Mouse (Mus musculus) lung, postnatal 25 days (tissue): ENCODE data around the gene Snd1.

Experiments
- DNase-seq: peaks from one replicate; pipeline ENCODE4 v3.0.0; 2022; ENCODE audit warnings: low spot score

Gene Snd1

DNA sequence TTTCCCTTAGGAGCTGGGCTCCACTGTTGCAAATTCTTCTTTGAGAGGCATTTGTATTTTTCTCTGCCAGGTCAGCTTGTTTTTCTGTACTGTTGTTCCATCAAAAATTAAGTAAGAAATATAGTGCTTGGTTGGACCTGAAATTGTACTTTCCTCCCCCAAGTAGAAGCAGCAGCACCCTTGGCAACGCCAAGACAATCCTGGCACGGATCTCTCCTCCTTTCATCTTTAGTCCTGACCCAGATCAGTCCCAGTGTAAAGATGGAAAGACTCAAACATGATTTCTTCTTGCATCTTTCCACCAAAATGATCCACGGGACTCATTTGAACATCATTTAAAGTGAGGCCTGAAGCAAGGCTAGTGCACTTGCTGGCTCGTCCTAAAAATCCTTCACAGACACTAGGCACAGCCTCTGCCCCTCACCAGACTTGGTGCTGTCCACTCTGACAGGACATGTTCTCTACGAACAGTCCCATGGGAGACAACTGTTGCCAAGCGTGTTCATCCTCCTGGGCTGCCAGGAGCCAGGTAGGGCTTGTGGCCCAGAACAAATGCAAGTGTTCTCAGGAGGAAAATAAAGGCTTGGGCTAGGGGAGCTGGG, 328.8 kb downstream of the Snd1 start:
- DNase-seq: no peak

- no peak for DNase-seq
Measured at GRCm38 (mm10) chr6:28804751-28805150, 329.8 kb downstream of the Snd1 start.

GRCm38 (mm10) chr6:28813057-28813456, 338.1 kb downstream of the Snd1 start:
- DNase-seq: no peak

DNA sequence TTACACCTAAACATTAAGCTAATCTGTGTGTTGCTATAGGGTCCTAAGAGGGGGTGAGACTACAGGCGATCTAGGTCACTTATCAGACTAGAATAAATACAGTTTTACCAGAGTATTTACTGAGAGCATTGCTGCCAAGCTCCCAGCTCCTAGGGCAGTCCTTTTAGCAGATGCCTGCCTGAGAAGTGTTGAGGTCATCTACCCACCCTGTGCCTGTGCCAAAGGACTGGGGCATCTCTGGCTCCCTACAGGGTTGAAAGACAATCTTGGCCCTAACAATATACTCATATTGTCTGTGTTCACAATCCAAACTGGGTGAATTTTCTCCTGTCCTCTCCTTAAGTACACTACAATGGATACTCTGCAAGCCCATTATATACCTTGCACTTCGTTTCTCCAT, 340.0 kb downstream of the Snd1 start:
- no peak for DNase-seq

- DNase-seq: no peak
Measured at GRCm38 (mm10) chr6:28817039-28817438, 342.1 kb downstream of the Snd1 start.

DNA sequence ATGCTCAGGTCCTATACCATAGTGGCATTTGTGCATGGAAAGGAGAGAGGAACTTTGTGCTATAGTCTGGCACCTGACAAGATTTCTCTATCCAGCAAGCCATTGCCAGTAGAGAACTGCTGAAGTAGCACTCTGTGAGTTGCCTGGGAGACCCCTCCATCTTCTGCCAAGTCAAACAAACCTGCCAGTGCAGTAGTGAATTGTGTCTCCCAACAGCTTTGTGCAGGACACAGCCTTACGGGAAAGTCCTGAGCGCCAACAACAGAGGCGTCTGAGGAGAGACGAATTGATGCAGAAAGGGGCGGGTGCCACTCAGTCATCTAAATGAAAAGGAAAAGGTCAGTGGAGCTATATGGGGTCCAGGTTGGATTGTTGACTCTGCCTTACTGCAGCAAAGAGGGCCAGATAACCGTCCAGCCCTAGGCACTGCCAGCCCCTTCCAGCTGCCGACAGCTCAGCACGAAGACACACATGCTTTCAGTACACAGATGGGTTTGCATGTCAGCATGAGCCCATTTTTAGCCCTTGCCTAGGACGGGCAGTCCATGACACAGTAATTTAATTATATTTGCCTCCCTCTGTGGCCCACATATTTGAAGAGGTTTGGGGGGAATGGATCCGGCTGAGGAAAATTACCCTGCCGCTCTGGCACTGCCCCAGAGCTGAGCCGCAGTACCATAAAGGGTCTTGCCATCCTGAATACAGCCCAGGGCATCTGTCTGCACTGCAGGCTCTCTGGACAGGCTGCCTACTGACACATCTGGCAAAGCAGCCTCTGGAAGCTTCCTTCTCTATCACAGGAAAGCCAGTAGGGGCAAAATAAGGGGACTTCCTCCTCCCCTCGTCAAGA, 344.8 kb downstream of the Snd1 start:
- no peak for DNase-seq

DNA sequence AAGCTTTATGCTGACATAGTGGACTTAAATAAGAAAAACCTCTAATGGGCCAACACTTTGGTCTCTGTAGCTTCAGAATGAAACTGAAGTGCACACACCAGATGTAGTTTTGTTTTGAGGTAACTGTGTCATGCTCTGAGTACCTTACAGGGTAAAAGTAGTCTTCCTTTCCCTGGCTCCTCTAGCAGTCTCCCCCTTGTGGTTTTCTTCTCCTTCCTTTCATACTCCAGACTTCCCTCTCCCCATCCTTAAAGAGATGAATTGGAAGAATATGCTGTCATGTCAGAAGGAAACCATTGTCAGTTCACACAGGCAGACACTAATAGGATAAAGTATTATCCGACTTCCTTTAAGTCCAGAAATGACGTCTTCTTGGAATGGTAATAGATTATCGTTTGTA, 347.4 kb downstream of the Snd1 start:
- DNase-seq: no peak

GRCm38 (mm10) chr6:28823375-28823774, 348.4 kb downstream of the Snd1 start:
- DNase-seq: no peak

- peak; percentile 69 for DNase-seq
Measured at GRCm38 (mm10) chr6:28823802-28824201, 348.9 kb downstream of the Snd1 start.

- no peak for DNase-seq
Measured at GRCm38 (mm10) chr6:28825894-28826293, 351.0 kb downstream of the Snd1 start.

GRCm38 (mm10) chr6:28826689-28827389, 351.9 kb downstream of the Snd1 start:
- no peak for DNase-seq

- DNase-seq: no peak
Measured at GRCm38 (mm10) chr6:28827565-28827964, 352.6 kb downstream of the Snd1 start.

DNA sequence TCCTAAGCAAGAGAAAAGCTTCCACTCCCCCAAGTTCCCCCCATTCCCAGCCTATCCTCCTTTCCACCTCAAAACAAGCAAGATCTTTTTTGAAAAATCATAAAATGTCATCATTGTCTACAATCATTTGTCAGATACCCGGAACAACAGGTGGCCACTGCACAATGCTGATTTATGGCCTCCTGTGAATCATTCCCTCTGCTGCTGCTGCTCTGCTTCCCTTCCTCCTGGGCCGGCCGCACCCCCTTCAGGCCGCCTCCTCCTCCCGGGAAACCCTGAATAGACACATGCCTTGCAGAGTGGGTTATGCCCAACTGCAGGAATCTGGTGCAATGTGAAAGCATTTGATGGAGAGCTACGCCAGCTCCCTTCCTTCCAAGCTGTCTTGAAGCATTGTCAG, 353.7 kb downstream of the Snd1 start:
- DNase-seq: no peak

DNA sequence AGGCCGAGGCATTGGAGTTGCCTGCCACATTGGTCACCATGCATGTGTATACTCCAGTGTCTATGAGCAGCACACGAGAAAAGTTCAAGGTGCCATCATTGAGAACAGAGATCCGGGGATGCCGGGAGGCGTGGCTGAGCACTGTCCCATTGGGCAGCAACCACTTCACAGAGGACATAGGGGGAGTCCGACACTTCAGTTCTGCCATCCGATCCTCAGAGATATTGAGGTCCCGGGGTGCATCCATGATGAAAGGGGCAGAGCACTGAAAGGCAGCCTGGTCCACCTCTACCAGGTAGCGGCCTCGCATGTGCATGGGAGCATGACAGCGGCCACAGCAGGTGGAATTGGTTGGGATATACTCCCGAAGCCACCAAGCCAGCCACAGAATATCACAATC, 355.4 kb downstream of the Snd1 start:
- DNase-seq: no peak

DNA sequence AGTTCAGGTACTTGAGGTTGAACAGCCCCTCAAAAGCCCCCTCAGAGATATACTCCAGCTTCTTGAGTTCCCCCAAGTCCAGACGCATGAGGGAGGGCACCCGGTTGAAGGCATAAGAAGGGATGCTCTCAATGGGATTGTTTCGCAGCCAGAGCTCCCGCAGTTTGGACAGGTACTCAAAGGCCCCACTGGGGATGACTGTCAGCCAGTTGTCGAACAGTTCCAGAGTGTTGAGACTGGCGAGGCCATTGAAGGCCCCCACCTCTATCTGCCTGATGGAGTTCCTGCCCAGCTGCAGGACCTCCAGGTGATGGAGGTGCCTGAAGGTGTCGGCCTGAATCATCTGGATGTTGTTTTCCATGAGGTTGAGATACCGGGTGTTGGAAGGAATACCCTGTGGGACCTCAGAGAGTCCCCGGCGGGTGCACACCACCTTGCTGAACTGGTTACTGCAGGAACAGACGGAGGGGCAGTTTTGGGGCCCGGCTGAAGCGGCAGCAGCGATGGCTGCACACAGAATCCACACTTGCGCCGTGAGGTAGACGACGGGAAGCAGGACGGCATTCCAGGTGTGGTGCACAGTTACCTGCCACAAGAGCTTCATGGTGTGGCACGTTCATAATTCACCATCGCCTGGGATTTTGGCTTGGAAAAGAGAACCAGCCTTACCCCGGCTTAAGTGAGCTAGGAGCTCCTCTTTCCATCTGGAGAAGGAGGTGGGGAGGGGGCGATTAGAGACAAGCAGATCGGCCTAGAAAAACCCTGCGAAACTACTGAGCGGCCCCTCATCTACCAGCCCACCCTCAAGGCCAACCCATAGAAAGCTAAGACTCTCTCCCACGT, 356.3 kb downstream of the Snd1 start, which contains the start of gene Lrrc4:
Gene Lrrc4 (minus strand): TSS at position 737 of the 843 bp plus-strand sequence.
- no peak for DNase-seq

GRCm38 (mm10) chr6:28831854-28832750, 357.2 kb downstream of the Snd1 start:
- no peak for DNase-seq

- no peak for DNase-seq
Measured at GRCm38 (mm10) chr6:28832751-28833291, 357.9 kb downstream of the Snd1 start.

DNA sequence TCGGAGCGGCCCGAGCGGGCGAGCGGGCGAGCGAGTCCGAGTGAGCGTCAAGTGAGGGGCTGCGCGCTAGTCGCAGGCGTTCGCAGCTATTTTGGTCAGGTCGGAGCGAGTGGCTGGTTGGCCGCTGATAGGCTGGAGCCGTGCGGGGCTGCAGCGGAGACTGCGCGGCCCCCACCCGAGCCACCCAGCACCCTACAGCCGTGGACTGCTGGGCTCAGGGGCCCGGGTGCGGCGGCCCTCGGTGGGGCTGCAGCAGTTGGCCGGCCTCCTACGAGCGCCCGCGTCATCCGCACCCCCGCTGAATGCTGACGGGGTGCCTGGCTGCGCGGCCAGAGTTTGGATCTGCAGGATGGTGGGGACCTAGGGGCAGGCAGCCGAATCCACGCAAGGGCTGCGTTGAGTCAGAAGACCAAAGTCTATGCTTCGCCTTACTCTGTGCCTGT, 358.5 kb downstream of the Snd1 start:
- DNase-seq: no peak

GRCm38 (mm10) chr6:28834046-28834445, 359.1 kb downstream of the Snd1 start:
- no peak for DNase-seq

GRCm38 (mm10) chr6:28836600-28836999, 361.7 kb downstream of the Snd1 start:
- no peak for DNase-seq

DNA sequence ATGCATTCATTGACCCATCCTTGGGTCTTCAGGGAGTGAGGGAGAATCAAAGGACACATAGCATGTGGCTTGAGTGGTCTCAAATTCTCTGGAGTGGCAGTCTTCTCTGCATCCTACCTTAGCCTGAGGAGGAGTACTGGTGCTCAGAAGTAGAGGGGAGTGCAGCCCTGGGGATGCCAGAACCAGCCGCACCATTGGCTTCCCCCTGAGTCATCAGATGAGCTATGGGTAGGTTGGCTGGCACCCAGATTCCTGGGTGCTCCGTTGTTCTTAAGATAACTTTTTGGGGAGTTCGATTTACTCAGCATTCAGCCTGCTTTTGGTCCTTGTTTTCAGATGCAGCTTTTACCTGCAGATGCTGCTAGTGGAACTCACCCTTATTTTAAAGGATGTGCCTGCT, 366.6 kb downstream of the Snd1 start:
- no peak for DNase-seq
